In the genomic region with DNA sequence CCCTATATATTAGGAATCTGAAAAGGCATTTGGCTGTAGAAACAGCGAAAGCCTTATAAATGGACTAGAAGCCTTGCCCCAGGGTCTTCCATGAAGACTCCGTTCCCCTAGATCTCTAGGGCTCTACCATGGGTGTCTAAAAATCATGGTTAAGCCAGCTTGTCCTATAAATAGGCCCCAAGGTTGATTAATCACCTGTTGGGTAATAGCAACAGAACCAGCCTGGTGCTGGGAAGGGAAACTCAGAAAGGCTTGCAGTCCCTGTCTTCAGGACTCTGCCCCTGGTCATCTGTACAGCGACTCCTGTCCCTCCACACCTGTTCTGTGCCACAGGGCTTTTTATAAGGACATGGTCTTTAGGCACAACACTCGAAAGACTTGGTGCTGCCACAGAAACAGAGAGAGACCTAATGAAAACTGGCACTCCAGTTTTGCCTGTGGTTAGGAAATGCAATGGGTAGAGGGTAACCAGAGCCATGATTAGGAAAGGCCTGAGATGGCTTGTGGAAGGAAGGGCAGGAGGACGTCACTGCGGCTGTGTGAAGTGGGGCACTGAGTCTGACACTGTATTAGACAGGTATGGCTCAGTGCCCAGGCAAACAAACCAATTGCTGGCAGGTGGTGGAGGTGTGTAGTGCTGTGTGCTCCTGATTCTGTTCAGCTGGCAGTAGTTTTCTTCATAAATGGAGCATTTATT, we compare ENCODE assay signal across 22 mouse cellular contexts. TPM values are rescaled to one million over a fixed set of nuclear protein-coding genes. Genes with fewer than 3 reads are reported as not detected.
DNase-seq lines count a peak whose midpoint lies in the region; ATAC-seq and TF ChIP-seq lines count a peak whose summit lies in the region.
"Had no signal": no experiment of that assay in that cellular context is flagged by ENCODE, and none has a peak within 500 bp of the region (broad histone marks: within the 10 kb centered on the region; RNA-seq: fewer than 3 reads in every experiment).

No protein-coding gene starts in this region.

- no peak for TF ChIP-seq CTCF in liver, postnatal 0 days (IDR thresholded peaks at IDR 0.05; ENCODE audit: low read depth)

- H3K4me3 ChIP-seq in liver, postnatal 0 days (ENCODE audit: low read depth, low read length): no peak overlapping the region
- H3K4me3 ChIP-seq in brown adipose tissue, adult 24 weeks (ENCODE audit: insufficient read depth, low read depth, low read length): no peak overlapping the region
- H3K4me3 ChIP-seq in stomach, embryonic 15.5 days (replicated peaks): no peak overlapping the region
- H3K4me3 ChIP-seq: forebrain, embryonic 10.5 days; limb, embryonic 15.5 days; lung, embryonic 15.5 days; midbrain, embryonic 12.5 days; neural tube, embryonic 13.5 days had no signal

- H3K9me3 ChIP-seq in liver, postnatal 0 days (ENCODE audit: low read length): no peaks in the 10 kb centered on the region
- no peaks in the 10 kb centered on the region for H3K9me3 ChIP-seq in stomach, embryonic 15.5 days
- H3K9me3 ChIP-seq: forebrain, embryonic 10.5 days; limb, embryonic 15.5 days; lung, embryonic 15.5 days; midbrain, embryonic 12.5 days; neural tube, embryonic 13.5 days had no signal

- no peak overlapping the region for H3K4me2 ChIP-seq in liver, postnatal 0 days (ENCODE audit: low read depth, low read length)
- H3K4me2 ChIP-seq in stomach, embryonic 15.5 days: no peak overlapping the region
- H3K4me2 ChIP-seq: limb, embryonic 15.5 days; lung, embryonic 15.5 days; midbrain, embryonic 12.5 days; neural tube, embryonic 13.5 days had no signal

- WGBS in liver, postnatal 0 days (ENCODE audit: insufficient replicate concordance): 75% methylated on average over 6 of the region's 6 CpGs
- WGBS in stomach, embryonic 15.5 days: 90% methylated on average over 6 of the region's 6 CpGs

- no peaks in the 10 kb centered on the region for H3K4me1 ChIP-seq in liver, postnatal 0 days (ENCODE audit: insufficient read depth)
- peaks cover 2% of the 10 kb centered on the region; the same call in 1 of the 2 replicates for H3K4me1 ChIP-seq in brown adipose tissue, adult 24 weeks (ENCODE audit: control insufficient read depth, insufficient read depth, insufficient read length, low read length)
- no peaks in the 10 kb centered on the region for H3K4me1 ChIP-seq in stomach, embryonic 15.5 days
- H3K4me1 ChIP-seq: forebrain, embryonic 10.5 days; limb, embryonic 15.5 days; lung, embryonic 15.5 days; midbrain, embryonic 12.5 days; neural tube, embryonic 13.5 days had no signal

- H3K36me3 ChIP-seq in liver, postnatal 0 days (replicated peaks; ENCODE audit: insufficient read depth, low read length): peaks cover 30% of the 10 kb centered on the region
- peaks cover 21% of the 10 kb centered on the region for H3K36me3 ChIP-seq in stomach, embryonic 15.5 days

- H3K27ac ChIP-seq in liver, postnatal 0 days (ENCODE audit: low read depth): no peak overlapping the region
- peak overlapping the region; percentile 46; the same call in 1 of the 2 replicates for H3K27ac ChIP-seq in brown adipose tissue, adult 24 weeks (replicated peaks; ENCODE audit: low read depth, low read length)
- H3K27ac ChIP-seq in stomach, embryonic 15.5 days: no peak overlapping the region
- H3K27ac ChIP-seq: forebrain, embryonic 10.5 days; limb, embryonic 15.5 days; lung, embryonic 15.5 days; midbrain, embryonic 12.5 days; neural tube, embryonic 13.5 days had no signal

- no peak for TF ChIP-seq EP300 in liver, postnatal 0 days (IDR thresholded peaks at IDR 0.05; ENCODE audit: low read depth)

- peak; percentile 91 for ATAC-seq in liver, postnatal 0 days
- peak; percentile 50; the same call in 1 of the 2 replicates for ATAC-seq in stomach, embryonic 15.5 days (ENCODE audit: insufficient read depth, low FRiP score, low read depth)

- no peaks in the 10 kb centered on the region for H3K27me3 ChIP-seq in liver, postnatal 0 days (ENCODE audit: insufficient read depth, low read length)
- H3K27me3 ChIP-seq in stomach, embryonic 15.5 days (replicated peaks): no peaks in the 10 kb centered on the region
- H3K27me3 ChIP-seq: limb, embryonic 15.5 days; lung, embryonic 15.5 days; midbrain, embryonic 12.5 days; neural tube, embryonic 13.5 days had no signal

- no peak overlapping the region for H3K9ac ChIP-seq in liver, postnatal 0 days (replicated peaks)
- H3K9ac ChIP-seq in stomach, embryonic 15.5 days: no peak overlapping the region
- H3K9ac ChIP-seq: limb, embryonic 15.5 days; lung, embryonic 15.5 days; midbrain, embryonic 12.5 days; neural tube, embryonic 13.5 days had no signal

- peak; percentile 64 for DNase-seq in liver, postnatal 0 days
- DNase-seq in liver: no peak
- DNase-seq in lung, postnatal 14 days: peak; percentile 40
- no peak for DNase-seq in ovary, adult 18-20 months (ENCODE audit: low spot score)
- no peak for DNase-seq in spleen, postnatal 4 days (ENCODE audit: low spot score in 2 of 2)
- no peak for DNase-seq in spleen, postnatal 14 days (ENCODE audit: low spot score in 2 of 2)
- DNase-seq: adrenal gland, adult 8-10 months; B cell, adult 2 months; cerebellum, adult 11 months; cerebellum, postnatal 25 days; embryo, embryonic 11 days; gastrocnemius, postnatal 10 days; kidney, adult 8-10 months; kidney, postnatal 14 days; spleen, adult 18-20 months had no signal

RNA-seq across cellular contexts. Expression of a gene that starts 7.7 kb away (rescaled TPM):
- 15.1 and 15.9 TPM in 2 replicates for polyA plus RNA-seq in liver, postnatal 0 days (2015; fragmentation: Nextera tagmentation; extraction: Ambion mirVana)
- polyA plus RNA-seq in brown adipose tissue, adult 24 weeks (2012; ENCODE audit: insufficient read depth, insufficient read length, missing spikeins): 8.5 and 20.2 TPM in 2 replicates
- 37.9 and 39.8 TPM in 2 replicates for polyA plus RNA-seq in stomach, embryonic 15.5 days (2015; fragmentation: Nextera tagmentation; extraction: Ambion mirVana)

RNA-seq across cellular contexts. Expression of a gene that starts 9.9 kb away (rescaled TPM):
- polyA plus RNA-seq in liver, postnatal 0 days (2015; fragmentation: Nextera tagmentation; extraction: Ambion mirVana): 108 and 111 TPM in 2 replicates
- 6.0 and 8.6 TPM in 2 replicates for polyA plus RNA-seq in brown adipose tissue, adult 24 weeks (2012; ENCODE audit: insufficient read depth, insufficient read length, missing spikeins)
- 16.8 and 21.9 TPM in 2 replicates for polyA plus RNA-seq in stomach, embryonic 15.5 days (2015; fragmentation: Nextera tagmentation; extraction: Ambion mirVana)
- polyA plus RNA-seq: neural tube, embryonic 13.5 days had no signal

RNA-seq across cellular contexts. Expression of a gene that starts 56.3 kb away (rescaled TPM):
- polyA plus RNA-seq in liver, postnatal 0 days (2015; fragmentation: Nextera tagmentation; extraction: Ambion mirVana): 7.9 and 8.1 TPM in 2 replicates
- polyA plus RNA-seq in brown adipose tissue, adult 24 weeks (2012; ENCODE audit: insufficient read depth, insufficient read length, missing spikeins): 5.9 and 6.6 TPM in 2 replicates
- polyA plus RNA-seq in stomach, embryonic 15.5 days (2015; fragmentation: Nextera tagmentation; extraction: Ambion mirVana): 15.6 and 18.0 TPM in 2 replicates

Comparison
In these comparisons a context has a peak if more than half of its experiments do, and no peak if none do; other contexts are left out.
1. DNase-seq: peak in liver, postnatal 0 days (single experiment) and lung, postnatal 14 days (single experiment); none in liver (single experiment), ovary, adult 18-20 months (single experiment), spleen, postnatal 4 days (0 of 2) and spleen, postnatal 14 days (0 of 2).